Mouse (Mus musculus) small intestine, adult 2 months (tissue): ENCODE measurements around the gene Omp. TPM values are rescaled to one million over a fixed set of nuclear protein-coding genes. Genes with fewer than 3 reads are reported as not detected.

Source experiments
- H3K27ac ChIP-seq: fragments of 200-500 bp; 2 replicates; pipeline ENCODE4 v1.5.1; 2012; ENCODE audit warnings: low read depth, low read length, control low read depth, inconsistent platforms; ENCODE audit not compliant: insufficient read depth
- H3K27me3 ChIP-seq: fragments of 200-500 bp; 2 replicates; pipeline ENCODE4 v1.6.1; 2012; ENCODE audit warnings: mild to moderate bottlenecking, moderate library complexity, low read length, inconsistent platforms; ENCODE audit not compliant: control insufficient read depth, insufficient read depth
- H3K36me3 ChIP-seq: fragments of 200-500 bp; 2 replicates; pipeline ENCODE4 v1.6.1; 2012; ENCODE audit warnings: mild to moderate bottlenecking, low read length, control low read depth, inconsistent platforms; ENCODE audit not compliant: control insufficient read depth, insufficient read depth
- H3K4me1 ChIP-seq: fragments of 200-500 bp; 2 replicates; pipeline ENCODE4 v1.6.1; 2012; ENCODE audit warnings: low read length, inconsistent platforms, mixed read lengths; ENCODE audit not compliant: control insufficient read depth, insufficient read depth, insufficient read length
- H3K4me3 ChIP-seq: fragments of 200-500 bp; 2 replicates; pipeline ENCODE4 v1.5.1; 2012; ENCODE audit warnings: low read depth, mild to moderate bottlenecking, control low read depth, inconsistent platforms, low read length, moderate library complexity
- CTCF ChIP-seq: fragments of 200-500 bp; IDR thresholded peaks from 2 replicates; pipeline ENCODE4 v1.5.1; 2012; ENCODE audit warnings: low read depth, mild to moderate bottlenecking, control low read depth, inconsistent platforms, low read length, moderate library complexity, mixed read lengths; ENCODE audit not compliant: insufficient replicate concordance, insufficient read length; ENCODE audit errors: extremely low read depth
- POLR2A ChIP-seq: fragments of 200-500 bp; IDR thresholded peaks from 2 replicates; pipeline ENCODE4 v1.6.1; 2012; ENCODE audit warnings: low read depth, mild to moderate bottlenecking, control low read depth, inconsistent platforms, low read length, moderate library complexity
- WGBS: fragments of 180-500 bp; shearing (Covaris S2); methylation state at CpG from one replicate; pipeline ENCODE4 v1.1.7; 2018; 5-methylcytosine and 5-hydroxymethylcytosine counted together
- polyA plus RNA-seq: library from polyadenylated mRNA; depleted of rRNA; stranded (reverse); fragments of >200 nt; gene quantifications from 2 replicates; pipeline ENCODE4 v1.2.3, GENCODE M21; 2012

Gene Omp
- polyA plus RNA-seq, 1 experiment, result 0.65 TPM

- Histone ChIP-seq H3K4me1 (peaks cover 53% of the 10 kb centered on the region), H3K36me3 (no peaks in the 10 kb centered on the region), H3K4me3 (peak overlapping the region; percentile 9; the same call in 1 of the 2 replicates), H3K27me3 (no peaks in the 10 kb centered on the region), H3K27ac (peak overlapping the region; percentile 87)
- WGBS, result 10% methylated on average over 10 of the region's 10 CpGs
- TF ChIP-seq POLR2A (no peak), CTCF (0 out of 2 replicates have a peak, but pooled peaks have one; percentile 14)
Observed at GRCm38 (mm10) chr7:98164999-98165528, 19.8 kb upstream of the Omp start.

- Histone ChIP-seq H3K27me3 (no peaks in the 10 kb centered on the region), H3K4me1 (peaks cover 52% of the 10 kb centered on the region), H3K4me3 (peak overlapping the region; percentile 27), H3K27ac (peak overlapping the region; percentile 87), H3K36me3 (no peaks in the 10 kb centered on the region)
- WGBS, result 56% methylated on average over 9 of the region's 9 CpGs
- TF ChIP-seq CTCF (no peak), POLR2A (no peak)
Observed at GRCm38 (mm10) chr7:98164382-98164998, 19.2 kb upstream of the Omp start.

GRCm38 (mm10) chr7:98163700-98164099 is 18.4 kb upstream of the Omp start:
- H3K36me3 ChIP-seq, result no peaks in the 10 kb centered on the region
- H3K4me1 ChIP-seq, result peaks cover 57% of the 10 kb centered on the region
- H3K4me3 ChIP-seq, result no peak overlapping the region
- peak overlapping the region; percentile 64 for H3K27ac ChIP-seq
- no peak for TF ChIP-seq CTCF
- no peak for TF ChIP-seq POLR2A
- H3K27me3 ChIP-seq, result no peaks in the 10 kb centered on the region
- 11% methylated on average over 3 of the region's 3 CpGs for WGBS

- WGBS, result 54% methylated on average over 6 of the region's 6 CpGs
- Histone ChIP-seq H3K4me1 (peaks cover 67% of the 10 kb centered on the region), H3K36me3 (no peaks in the 10 kb centered on the region), H3K27ac (no peak overlapping the region), H3K4me3 (no peak overlapping the region), H3K27me3 (no peaks in the 10 kb centered on the region)
- no peak for TF ChIP-seq POLR2A
- no peak for TF ChIP-seq CTCF
Observed at GRCm38 (mm10) chr7:98162239-98162638, 16.9 kb upstream of the Omp start.

- Histone ChIP-seq H3K4me3 (no peak overlapping the region), H3K27me3 (no peaks in the 10 kb centered on the region), H3K4me1 (peaks cover 64% of the 10 kb centered on the region), H3K27ac (no peak overlapping the region), H3K36me3 (no peaks in the 10 kb centered on the region)
- WGBS, result 31% methylated on average over 8 of the region's 8 CpGs
- TF ChIP-seq POLR2A (no peak), CTCF (no peak)
Observed at GRCm38 (mm10) chr7:98160041-98160740, 14.9 kb upstream of the Omp start.

- H3K4me1 ChIP-seq, result peaks cover 47% of the 10 kb centered on the region
- no peak for TF ChIP-seq POLR2A
- TF ChIP-seq CTCF, result no peak
- H3K36me3 ChIP-seq, result no peaks in the 10 kb centered on the region
- H3K27ac ChIP-seq, result peak overlapping the region; percentile 53
- no peaks in the 10 kb centered on the region for H3K27me3 ChIP-seq
- H3K4me3 ChIP-seq, result peak overlapping the region; percentile 32; the same call in 1 of the 2 replicates
- WGBS, result 19% methylated on average over 8 of the region's 8 CpGs
Observed at GRCm38 (mm10) chr7:98158481-98158880, 13.2 kb upstream of the Omp start.

GRCm38 (mm10) chr7:98157636-98158332 is 12.5 kb upstream of the Omp start:
- no peaks in the 10 kb centered on the region for H3K36me3 ChIP-seq
- no peak for TF ChIP-seq POLR2A
- TF ChIP-seq CTCF, result no peak
- WGBS, result 19% methylated on average over 5 of the region's 5 CpGs
- peaks cover 41% of the 10 kb centered on the region for H3K4me1 ChIP-seq
- no peaks in the 10 kb centered on the region for H3K27me3 ChIP-seq
- no peak overlapping the region for H3K4me3 ChIP-seq
- H3K27ac ChIP-seq, result peak overlapping the region; percentile 53
